Mouse (Mus musculus) embryonic facial prominence, embryonic 13.5 days (tissue): Measurements from ENCODE around the gene Triml1. TPM values are rescaled to one million over a fixed set of nuclear protein-coding genes. Genes with fewer than 3 reads are reported as not detected.

Source experiments
- polyA plus RNA-seq: library from polyadenylated mRNA; unstranded; fragments of >200 nt; fragmentation: Nextera tagmentation; extraction: Ambion mirVana; gene quantifications from 2 replicates; pipeline ENCODE4 v1.2.1, GENCODE M21; 2015

Triml1 gene
- polyA plus RNA-seq, 1 experiment from 2014 or later: not detected

Other genes starting within 250 kb of the Triml1 start
- not detected in 2 replicates for gene Triml2, start 39.1 kb upstream of the Triml1 start, polyA plus RNA-seq
- gene Zfp42, start 165.5 kb upstream of the Triml1 start, polyA plus RNA-seq: not detected in 2 replicates